Mouse (Mus musculus) right cerebral cortex, postnatal 4 days (tissue): ENCODE data around the gene Gm20388.
"Not testable (repeated sequence)": the region's sequence is repeated elsewhere in the genome, so short reads cannot be mapped to it uniquely, and the experiment has no call there.

ENCODE experiments used
- DNase-seq: peaks from one replicate; pipeline ENCODE4 v3.0.0-alpha.2; 2022

Gm20388 gene

GRCm38 (mm10) chr8:121588750-121589149 lies 1678.1 kb downstream of the Gm20388 start:
- DNase-seq = no peak

- DNase-seq = no peak
Measured at GRCm38 (mm10) chr8:121589205-121589726, 1678.6 kb downstream of the Gm20388 start.

GRCm38 (mm10) chr8:121590203-121591177 lies 1679.8 kb downstream of the Gm20388 start, which contains the start of gene Map1lc3b:
Gene Map1lc3b, plus strand, starts transcription at chr8:121590361.
- peak; percentile 95 for DNase-seq

- DNase-seq = no peak
Measured at GRCm38 (mm10) chr8:121591178-121592066, 1680.8 kb downstream of the Gm20388 start.

GRCm38 (mm10) chr8:121593293-121593692 lies 1682.7 kb downstream of the Gm20388 start:
- DNase-seq = no peak

GRCm38 (mm10) chr8:121593983-121594382 lies 1683.3 kb downstream of the Gm20388 start:
- DNase-seq = no peak

GRCm38 (mm10) chr8:121597492-121597891 lies 1686.9 kb downstream of the Gm20388 start:
- DNase-seq = not testable (repeated sequence)

GRCm38 (mm10) chr8:121598190-121598589 lies 1687.5 kb downstream of the Gm20388 start:
- no peak for DNase-seq

GRCm38 (mm10) chr8:121598892-121599291 lies 1688.3 kb downstream of the Gm20388 start:
- peak; percentile 78 for DNase-seq

GRCm38 (mm10) chr8:121599842-121600241 lies 1689.2 kb downstream of the Gm20388 start:
- no peak for DNase-seq

GRCm38 (mm10) chr8:121602411-121602810 lies 1691.8 kb downstream of the Gm20388 start:
- DNase-seq = no peak

GRCm38 (mm10) chr8:121602860-121603259 lies 1692.2 kb downstream of the Gm20388 start:
- DNase-seq = peak; percentile 62

- DNase-seq = no peak
Measured at GRCm38 (mm10) chr8:121603801-121604200, 1693.2 kb downstream of the Gm20388 start.

- DNase-seq = no peak
Measured at GRCm38 (mm10) chr8:121607661-121608060, 1697.0 kb downstream of the Gm20388 start.

- DNase-seq = no peak
Measured at GRCm38 (mm10) chr8:121609251-121609650, 1698.6 kb downstream of the Gm20388 start.

GRCm38 (mm10) chr8:121609916-121610315 lies 1699.3 kb downstream of the Gm20388 start:
- DNase-seq = no peak

GRCm38 (mm10) chr8:121613419-121613818 lies 1702.8 kb downstream of the Gm20388 start:
- no peak for DNase-seq

- no peak for DNase-seq
Measured at GRCm38 (mm10) chr8:121619401-121619995, 1708.9 kb downstream of the Gm20388 start.

GRCm38 (mm10) chr8:121620801-121621516 lies 1710.3 kb downstream of the Gm20388 start:
- peak; percentile 49 for DNase-seq

GRCm38 (mm10) chr8:121621879-121622278 lies 1711.2 kb downstream of the Gm20388 start:
- no peak for DNase-seq

- no peak for DNase-seq
Measured at GRCm38 (mm10) chr8:121623043-121623442, 1712.4 kb downstream of the Gm20388 start.

GRCm38 (mm10) chr8:121628681-121629080 lies 1718.0 kb downstream of the Gm20388 start:
- DNase-seq = no peak
